Mouse (Mus musculus): ENCODE results near the gene Fbxo28.
A peak's percentile ranks its signal among the peaks of the same experiment; 100 is the strongest.

The Fbxo28 gene

GRCm38 (mm10) chr1:182340821-182341781 lies at the start of gene Fbxo28:
Gene Fbxo28, minus strand, starts transcription at chr1:182341629.
- DNase-seq (ENCODE audit: low spot score in 2 of 2): peak; percentile 73 to 87

DNA sequence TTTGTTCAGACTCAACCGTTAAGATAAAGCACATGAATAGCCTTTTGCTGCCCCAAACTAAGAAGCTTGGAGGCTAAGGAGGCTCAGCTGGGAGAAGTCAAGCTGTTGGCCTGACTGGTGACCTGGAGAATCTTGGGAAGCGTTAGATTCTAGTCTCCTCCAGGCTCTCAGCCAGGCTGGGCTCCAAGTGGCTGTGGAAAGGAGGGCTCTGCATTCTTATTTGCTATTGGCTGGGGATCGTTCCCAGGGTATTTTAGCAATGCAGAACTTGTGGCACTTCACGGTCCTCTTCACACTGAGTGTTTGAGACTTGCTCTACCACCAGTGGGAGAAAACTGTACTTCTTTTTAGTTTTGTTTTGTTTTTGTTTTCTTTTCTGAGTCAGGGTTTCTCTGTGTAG lies 47.3 kb upstream of the Fbxo28 start:
- peak in 1 of 2 experiments; percentile 33 for DNase-seq (ENCODE audit: low spot score in 2 of 2)

GRCm38 (mm10) chr1:182386449-182386848 lies 45.0 kb upstream of the Fbxo28 start:
- no peak for DNase-seq (ENCODE audit: low spot score in 2 of 2)

- no peak for DNase-seq (ENCODE audit: low spot score in 2 of 2)
Observed at GRCm38 (mm10) chr1:182383096-182383495, 41.7 kb upstream of the Fbxo28 start.

- no peak for DNase-seq (ENCODE audit: low spot score in 2 of 2)
Observed at GRCm38 (mm10) chr1:182381327-182381726, 39.9 kb upstream of the Fbxo28 start.

DNA sequence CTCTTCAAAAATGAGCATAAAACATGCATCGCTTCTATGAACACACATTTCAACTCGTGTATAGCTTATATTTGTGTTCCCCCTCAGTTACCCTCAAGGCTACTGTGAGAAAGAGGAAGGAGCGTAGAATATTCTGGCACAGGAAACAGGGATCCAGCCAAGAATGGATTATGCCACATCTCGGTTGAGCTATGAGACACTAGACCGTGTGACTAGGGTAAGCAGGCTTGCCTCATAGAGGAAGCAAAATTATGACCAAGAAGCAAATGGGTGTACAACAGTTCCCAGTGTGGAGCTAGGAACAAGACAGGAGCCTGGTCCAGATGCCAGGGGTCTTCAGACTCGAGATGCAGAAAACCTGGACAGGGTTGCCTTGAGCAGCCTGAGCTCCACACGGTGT lies 39.3 kb upstream of the Fbxo28 start:
- no peak for DNase-seq (ENCODE audit: low spot score in 2 of 2)

DNA sequence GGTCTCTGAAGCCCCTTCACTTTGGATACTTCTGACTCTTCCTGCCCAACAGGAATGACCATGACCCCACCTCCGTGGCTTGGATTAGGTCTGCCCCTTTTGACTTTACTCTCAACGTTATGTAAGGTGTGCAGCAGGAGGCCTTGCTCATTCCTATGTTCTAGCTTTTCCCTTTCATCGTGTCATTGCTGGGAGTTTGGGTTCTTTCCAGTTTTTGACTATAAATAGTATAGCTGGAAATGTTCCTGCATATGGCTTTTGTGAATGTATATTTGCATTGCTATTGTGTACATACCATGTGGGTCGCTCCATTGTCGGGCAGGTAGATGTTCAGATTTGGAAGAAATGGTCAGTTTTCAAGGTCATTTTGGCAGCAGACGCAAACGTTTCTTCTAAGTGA lies 37.4 kb upstream of the Fbxo28 start:
- DNase-seq (ENCODE audit: low spot score in 2 of 2): no peak

DNA sequence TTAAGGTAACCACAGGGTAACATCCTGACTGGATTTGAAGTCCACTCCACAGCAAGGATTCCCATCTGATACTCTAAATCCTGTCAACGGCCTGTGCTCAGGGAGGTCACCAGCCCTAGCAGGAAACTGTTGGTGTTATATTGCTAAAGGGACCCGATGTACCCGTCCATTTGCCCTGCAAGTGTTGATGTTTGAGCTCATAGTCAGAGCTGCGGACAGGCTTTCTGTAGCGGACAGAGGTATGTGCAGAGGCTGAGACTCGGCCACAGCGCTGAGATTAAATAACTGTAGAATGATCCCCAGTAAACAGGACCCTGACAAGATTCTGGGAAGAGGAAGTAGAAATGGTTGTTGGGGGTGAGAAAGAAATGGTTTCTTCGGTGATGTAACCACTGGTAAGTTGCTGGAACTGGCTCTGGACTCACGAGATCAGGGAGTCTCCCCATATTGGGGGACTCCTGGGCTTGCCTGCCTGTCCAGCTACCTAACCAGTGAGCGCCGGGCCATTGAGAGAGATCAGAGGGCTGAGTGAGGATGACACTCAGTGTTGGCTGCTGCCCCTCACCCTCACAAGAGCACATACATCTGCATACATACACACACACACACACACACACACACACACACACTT lies 36.9 kb upstream of the Fbxo28 start:
- no peak for DNase-seq (ENCODE audit: low spot score in 2 of 2)

DNA sequence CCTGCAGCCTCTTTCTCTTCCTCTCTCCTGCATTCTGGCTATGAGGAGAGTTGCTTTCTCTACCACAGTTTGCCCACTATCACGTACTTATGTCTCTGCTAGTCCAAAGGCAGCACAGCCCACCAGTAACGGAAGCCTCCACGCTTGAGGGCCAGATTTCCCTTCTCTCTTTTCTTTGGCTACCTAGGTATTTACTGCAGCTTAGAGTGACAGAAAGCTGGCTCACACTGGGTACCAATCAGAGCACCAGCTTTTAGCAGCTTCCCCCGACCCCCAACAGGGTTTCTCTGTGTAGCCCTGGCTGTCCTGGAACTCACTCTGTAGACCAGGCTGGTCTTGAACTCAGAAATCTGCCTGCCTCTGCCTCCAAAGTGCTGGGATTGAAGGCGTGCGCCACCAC lies 36.1 kb upstream of the Fbxo28 start:
- no peak for DNase-seq (ENCODE audit: low spot score in 2 of 2)

GRCm38 (mm10) chr1:182376826-182377225 lies 35.4 kb upstream of the Fbxo28 start:
- no peak for DNase-seq (ENCODE audit: low spot score in 2 of 2)

GRCm38 (mm10) chr1:182376221-182376620 lies 34.8 kb upstream of the Fbxo28 start:
- no peak for DNase-seq (ENCODE audit: low spot score in 2 of 2)

DNA sequence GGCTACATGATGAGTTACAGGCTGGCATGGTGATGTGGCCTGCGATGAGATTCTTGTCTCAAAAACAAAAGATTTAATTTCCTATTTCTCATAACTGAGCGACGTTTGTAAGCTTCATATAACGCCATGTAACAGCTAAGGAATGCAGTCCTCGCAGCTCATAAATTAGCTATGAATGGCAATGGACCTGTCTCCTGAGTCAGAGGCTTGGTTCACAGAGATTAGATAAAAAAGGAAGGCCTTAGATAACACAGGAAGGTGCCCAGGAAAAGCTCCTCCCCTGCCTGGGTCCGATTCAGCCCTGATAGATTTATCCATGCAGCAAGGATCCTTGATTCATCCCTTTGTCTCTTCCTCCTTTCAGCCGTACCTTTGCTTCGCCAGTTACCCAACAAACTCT lies 30.5 kb upstream of the Fbxo28 start:
- DNase-seq (ENCODE audit: low spot score in 2 of 2): no peak

- DNase-seq (ENCODE audit: low spot score in 2 of 2): no peak
Observed at GRCm38 (mm10) chr1:182369435-182369834, 28.0 kb upstream of the Fbxo28 start.

GRCm38 (mm10) chr1:182368782-182369181 lies 27.4 kb upstream of the Fbxo28 start:
- DNase-seq (ENCODE audit: low spot score in 2 of 2): no peak

- DNase-seq (ENCODE audit: low spot score in 2 of 2): no peak
Observed at GRCm38 (mm10) chr1:182368309-182368708, 26.9 kb upstream of the Fbxo28 start.

DNA sequence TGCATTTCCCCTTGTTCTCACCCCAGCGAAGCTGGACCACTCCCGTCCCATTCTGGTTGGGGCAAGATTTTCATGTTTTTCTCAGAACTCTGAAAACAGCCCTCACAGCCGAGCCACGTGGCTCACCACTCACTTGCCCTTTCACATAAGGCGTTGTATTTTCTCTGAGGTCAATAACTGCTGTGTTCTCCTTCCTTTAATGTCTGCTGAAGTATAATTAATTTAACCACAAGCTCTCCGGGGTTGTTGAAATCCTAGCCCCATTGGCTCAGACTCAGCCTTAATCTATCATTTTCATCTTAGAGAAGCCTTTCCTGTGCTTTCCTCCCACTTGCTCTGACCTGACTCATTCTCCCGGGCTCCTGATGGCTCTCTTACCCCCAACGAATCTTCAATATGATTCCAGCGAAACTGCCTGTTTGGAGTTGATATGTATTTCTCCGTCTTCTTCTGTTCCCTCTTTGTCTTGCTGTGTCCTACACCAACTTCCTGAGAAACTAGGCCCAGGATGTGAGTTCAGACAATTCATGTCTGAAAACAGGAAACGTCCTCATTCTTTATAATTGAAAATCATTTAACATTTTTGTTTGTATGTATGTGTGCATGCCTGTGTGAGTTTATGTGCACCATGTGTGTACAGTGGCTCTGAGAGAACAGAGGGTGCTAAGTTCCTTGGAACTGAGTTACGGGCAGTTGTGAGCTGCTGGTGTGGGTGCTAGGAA lies 22.4 kb upstream of the Fbxo28 start:
- DNase-seq (ENCODE audit: low spot score in 2 of 2): no peak

DNA sequence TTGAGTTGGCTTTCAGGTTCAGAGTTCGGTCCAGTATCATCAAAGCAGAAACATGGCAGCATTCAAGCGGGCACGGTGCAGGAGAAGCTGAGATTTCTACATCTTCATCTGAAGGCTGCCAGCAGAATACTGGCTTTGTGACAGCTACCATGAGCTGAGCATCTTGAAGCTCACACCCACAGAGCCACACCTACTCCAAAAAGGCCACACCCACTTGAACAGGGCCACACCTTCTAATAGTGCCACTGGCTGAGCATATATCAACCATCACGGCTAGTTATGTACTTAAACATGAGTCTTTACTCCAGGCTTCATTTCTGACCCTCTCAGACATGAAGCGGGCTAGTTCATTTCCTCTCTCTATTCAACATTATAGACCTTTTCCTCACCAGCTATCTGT lies 21.3 kb upstream of the Fbxo28 start:
- DNase-seq (ENCODE audit: low spot score in 2 of 2): no peak

DNA sequence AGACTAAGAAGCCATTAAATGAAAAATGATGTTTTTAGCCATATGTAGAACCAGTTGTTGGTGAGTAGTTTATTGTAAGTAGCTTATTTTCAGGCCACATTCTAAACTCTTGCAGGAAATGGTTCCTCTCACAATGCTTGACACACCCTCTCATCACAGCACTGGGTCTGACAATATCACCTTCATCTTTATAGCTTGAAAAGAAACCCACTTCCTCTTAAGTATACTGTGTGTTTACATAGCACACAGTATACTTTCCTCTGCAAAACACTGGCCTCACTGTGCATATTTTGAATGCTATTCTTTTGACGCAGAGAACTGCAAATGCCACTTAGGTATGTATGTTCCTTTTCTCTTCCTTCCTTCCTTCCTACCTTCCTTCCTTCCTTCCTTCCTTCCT lies 16.7 kb upstream of the Fbxo28 start:
- no peak for DNase-seq (ENCODE audit: low spot score in 2 of 2)

- no peak for DNase-seq (ENCODE audit: low spot score in 2 of 2)
Observed at GRCm38 (mm10) chr1:182354504-182355147, 13.2 kb upstream of the Fbxo28 start.

DNA sequence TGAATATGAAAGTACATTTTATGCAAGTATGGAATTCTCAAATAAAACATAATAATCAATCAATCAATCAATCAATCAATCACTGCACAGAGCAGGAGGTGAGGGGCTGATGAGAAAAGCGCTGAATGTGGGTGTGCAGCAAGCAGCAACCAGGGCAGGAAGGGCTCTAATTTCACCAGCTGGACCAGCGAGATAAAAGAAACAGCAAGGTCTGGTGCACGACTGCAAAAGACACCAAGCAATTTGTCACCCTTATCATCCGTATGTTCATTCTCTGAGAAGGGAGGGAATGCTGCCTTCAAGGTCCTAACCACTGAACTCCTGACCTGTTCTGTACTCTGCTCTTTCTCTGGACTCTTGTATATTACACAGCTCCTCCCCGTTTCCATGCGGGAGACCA lies 8.1 kb upstream of the Fbxo28 start:
- DNase-seq (ENCODE audit: low spot score in 2 of 2): no peak

DNA sequence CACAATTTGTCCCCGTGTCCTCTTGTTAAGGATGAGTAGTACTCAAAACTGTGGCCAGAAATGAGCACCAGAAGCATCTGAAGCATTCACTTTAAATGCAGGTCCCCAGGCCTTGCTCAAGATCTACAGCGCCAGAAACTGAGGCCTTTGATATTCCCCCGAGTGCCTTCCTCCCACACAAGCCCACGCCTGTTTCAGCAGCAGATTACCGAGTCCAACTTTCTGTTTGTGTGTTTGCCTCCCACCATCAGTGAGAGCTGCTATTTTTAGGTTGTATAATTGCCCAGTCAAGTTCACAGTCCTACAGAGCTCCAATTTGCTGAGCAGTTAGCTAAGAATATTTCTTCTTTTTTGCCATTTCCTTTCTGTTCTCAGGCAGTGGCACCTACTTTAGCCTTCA lies 5.1 kb upstream of the Fbxo28 start:
- DNase-seq (ENCODE audit: low spot score in 2 of 2): no peak

GRCm38 (mm10) chr1:182345857-182346256 lies 4.4 kb upstream of the Fbxo28 start:
- no peak for DNase-seq (ENCODE audit: low spot score in 2 of 2)
